Mouse (Mus musculus): ENCODE measurements around the gene Tmbim4.

Tmbim4 gene

GRCm38 (mm10) chr10:120201131-120201921, at the start of gene Tmbim4:
Gene Tmbim4 (plus strand): TSS chr10:120201590.
- peak; percentile 46 for DNase-seq (ENCODE audit: low spot score)

- no peak for DNase-seq (ENCODE audit: low spot score)
These were observed 49.7 kb upstream of the Tmbim4 start for GRCm38 (mm10) chr10:120151672-120152071.

- no peak for DNase-seq (ENCODE audit: low spot score)
These were observed 47.5 kb upstream of the Tmbim4 start for GRCm38 (mm10) chr10:120153911-120154310.

GRCm38 (mm10) chr10:120160533-120160932, 40.9 kb upstream of the Tmbim4 start:
- no peak for DNase-seq (ENCODE audit: low spot score)

- DNase-seq (ENCODE audit: low spot score), result no peak
These were observed 38.5 kb upstream of the Tmbim4 start for GRCm38 (mm10) chr10:120162840-120163239.

GRCm38 (mm10) chr10:120163490-120163889, 37.9 kb upstream of the Tmbim4 start:
- DNase-seq (ENCODE audit: low spot score), result no peak

GRCm38 (mm10) chr10:120164931-120165792, 36.2 kb upstream of the Tmbim4 start:
- no peak for DNase-seq (ENCODE audit: low spot score)

- peak; percentile 41 for DNase-seq (ENCODE audit: low spot score)
These were observed 35.4 kb upstream of the Tmbim4 start for GRCm38 (mm10) chr10:120165793-120166503.

GRCm38 (mm10) chr10:120168070-120168469, 33.3 kb upstream of the Tmbim4 start:
- DNase-seq (ENCODE audit: low spot score), result no peak

GRCm38 (mm10) chr10:120169064-120169463, 32.3 kb upstream of the Tmbim4 start:
- DNase-seq (ENCODE audit: low spot score), result no peak

GRCm38 (mm10) chr10:120169841-120170240, 31.5 kb upstream of the Tmbim4 start:
- no peak for DNase-seq (ENCODE audit: low spot score)

- no peak for DNase-seq (ENCODE audit: low spot score)
These were observed 31.1 kb upstream of the Tmbim4 start for GRCm38 (mm10) chr10:120170277-120170676.

GRCm38 (mm10) chr10:120171340-120171739, 30.1 kb upstream of the Tmbim4 start:
- DNase-seq (ENCODE audit: low spot score), result no peak

GRCm38 (mm10) chr10:120174192-120174705, 27.1 kb upstream of the Tmbim4 start:
- peak; percentile 60 for DNase-seq (ENCODE audit: low spot score)

GRCm38 (mm10) chr10:120182887-120183286, 18.5 kb upstream of the Tmbim4 start:
- DNase-seq (ENCODE audit: low spot score), result peak; percentile 27

GRCm38 (mm10) chr10:120183342-120183741, 18.0 kb upstream of the Tmbim4 start:
- no peak for DNase-seq (ENCODE audit: low spot score)

- DNase-seq (ENCODE audit: low spot score), result no peak
These were observed 12.9 kb upstream of the Tmbim4 start for GRCm38 (mm10) chr10:120188513-120188912.

GRCm38 (mm10) chr10:120189276-120189675, 12.1 kb upstream of the Tmbim4 start:
- DNase-seq (ENCODE audit: low spot score), result no peak

GRCm38 (mm10) chr10:120189782-120190181, 11.6 kb upstream of the Tmbim4 start:
- no peak for DNase-seq (ENCODE audit: low spot score)

- no peak for DNase-seq (ENCODE audit: low spot score)
These were observed 10.2 kb upstream of the Tmbim4 start for GRCm38 (mm10) chr10:120191165-120191564.

- no peak for DNase-seq (ENCODE audit: low spot score)
These were observed 9.1 kb upstream of the Tmbim4 start for GRCm38 (mm10) chr10:120192278-120192677.

- no peak for DNase-seq (ENCODE audit: low spot score)
These were observed 8.1 kb upstream of the Tmbim4 start for GRCm38 (mm10) chr10:120193255-120193654.

All from testis, postnatal 14 days (tissue).